In the genomic region with DNA sequence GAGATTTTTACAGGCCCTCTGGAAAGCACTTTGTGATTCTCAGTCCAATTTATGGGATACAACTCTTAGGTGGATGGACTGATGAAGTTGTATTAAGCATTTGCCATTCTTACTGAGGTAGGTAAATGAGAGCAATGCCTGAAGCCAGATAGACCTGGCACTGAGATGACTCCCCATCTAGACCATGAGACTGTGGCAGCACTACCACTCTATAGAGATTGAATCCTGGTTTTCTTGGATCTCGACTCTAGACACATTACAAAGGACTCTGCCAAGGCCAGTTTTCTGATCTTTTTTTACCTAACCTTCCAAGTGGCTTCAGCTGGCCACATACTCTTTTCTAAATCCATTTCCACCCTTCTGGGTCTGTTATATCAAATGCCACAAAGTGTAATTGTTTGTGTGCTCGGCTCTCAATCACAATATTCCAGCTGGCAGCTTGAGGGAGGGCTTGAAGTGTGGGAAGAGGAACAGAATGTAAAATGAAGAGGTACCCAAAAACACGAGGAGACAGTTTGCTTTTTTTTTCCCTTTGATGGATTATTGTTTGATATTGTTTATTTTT, we compare ENCODE assay signal across 16 mouse cellular contexts.
DNase-seq lines count a peak whose midpoint lies in the region.
"Had no signal": no experiment of that assay in that cellular context is flagged by ENCODE, and none has a peak within 500 bp of the region (broad histone marks: within the 10 kb centered on the region; RNA-seq: fewer than 3 reads in every experiment).

No protein-coding gene starts in this region.

- peak; percentile 40 to 45 for DNase-seq in cerebellum, postnatal 10 days
- no peak for DNase-seq in cerebellum, adult 18-20 months
- DNase-seq in layer of hippocampus, adult 11-12 months (ENCODE audit: low spot score): peak; percentile 33
- DNase-seq in layer of hippocampus, postnatal 25 days (ENCODE audit: extremely low spot score in 1 of 2, low spot score in 1 of 2): no peak
- DNase-seq in Muller cell, postnatal 12 days (ENCODE audit: inconsistent ontology term): peak; percentile 57
- DNase-seq in layer of hippocampus, adult 9-11 months: peak; percentile 59
- DNase-seq in gastrocnemius, postnatal 14 days: no peak
- DNase-seq: adrenal gland, postnatal 14 days; cerebellum, adult 8-10 months; cerebellum, postnatal 36 days; gastrocnemius, postnatal 36 days; heart, adult 18-20 months; heart, postnatal 36 days; kidney, adult 8-10 months; kidney, postnatal 4 days; thymus, postnatal 4 days had no signal

- intact Hi-C loops in gastrocnemius, postnatal 14 days (cut with DNase I; ENCODE audit: low total_unique reads): no loop called here

Comparison
In these comparisons a context has a peak if more than half of its experiments do, and no peak if none do; other contexts are left out.
1. DNase-seq: peak in cerebellum, postnatal 10 days (2 of 2), layer of hippocampus, adult 11-12 months (single experiment), Muller cell, postnatal 12 days (single experiment) and layer of hippocampus, adult 9-11 months (single experiment); none in cerebellum, adult 18-20 months (0 of 2), layer of hippocampus, postnatal 25 days (0 of 2) and gastrocnemius, postnatal 14 days (single experiment).